Mouse (Mus musculus): Measurements from ENCODE around the gene Krt6a. TPM values are rescaled to one million over a fixed set of nuclear protein-coding genes. Genes with fewer than 3 reads are reported as not detected.
"Not testable (repeated sequence)": the region's sequence is repeated elsewhere in the genome, so short reads cannot be mapped to it uniquely, and the experiment has no call there.

Gene Krt6a
- polyA plus RNA-seq, 2 experiments = 0.01 TPM; not detected in 1

DNA sequence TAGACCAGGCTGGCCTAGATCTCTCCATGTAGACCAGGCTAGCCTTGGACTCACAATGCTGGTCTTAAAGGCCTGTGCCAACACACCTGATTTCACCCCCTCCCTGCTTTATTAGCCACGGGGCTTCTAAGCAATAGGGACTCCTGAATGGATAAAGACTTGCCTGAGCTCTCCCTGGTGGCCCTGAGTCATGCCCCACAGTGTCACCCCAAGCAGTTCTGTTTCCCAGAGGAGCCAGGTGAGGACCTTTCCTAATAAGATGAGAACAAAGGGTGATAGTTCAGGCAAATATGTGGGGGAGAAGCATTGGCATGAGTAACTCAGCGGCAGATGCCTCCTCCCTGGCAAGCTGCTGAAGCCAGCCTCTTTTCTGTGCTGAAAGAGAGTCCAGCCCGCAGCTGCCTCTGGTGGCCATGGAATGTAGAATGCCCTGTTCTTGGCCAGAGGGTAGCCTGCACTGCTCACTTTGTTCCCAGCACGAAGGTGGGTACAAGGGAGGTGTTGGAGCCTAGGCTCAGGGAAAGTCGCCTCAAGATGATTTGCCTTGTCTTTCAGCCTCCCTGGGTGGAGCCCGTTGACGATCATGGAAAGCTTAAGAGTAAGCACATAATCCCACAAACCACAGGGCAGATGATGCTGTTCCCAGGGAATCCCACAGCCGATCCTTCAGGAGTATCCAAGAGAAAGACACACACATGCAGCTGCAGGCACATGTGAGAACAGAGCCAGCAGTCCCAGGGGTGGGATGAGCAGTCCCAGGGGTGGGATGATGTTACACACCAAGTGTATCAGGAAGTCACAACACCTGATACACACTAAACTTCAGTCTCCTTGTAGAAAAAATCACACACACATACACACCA lies 3.5 kb upstream of the Krt6a start:
- Histone ChIP-seq H3K4me2 (ENCODE audit: low read depth) (no peak overlapping the region), H3K27me3 (ENCODE audit: control insufficient read depth, insufficient read depth, low read length) (no peaks in the 10 kb centered on the region), H3K9me3 (ENCODE audit: control insufficient read depth, low read length) (no peaks in the 10 kb centered on the region), H3K4me3 (ENCODE audit: insufficient read depth in 1 of 2, low read depth in 2 of 2, low read length in 2 of 2) (no peak overlapping the region), H3K27ac (no peak overlapping the region), H3K4me1 (replicated peaks; ENCODE audit: control insufficient read depth in 2 of 2, insufficient read depth in 2 of 2, low read length in 1 of 2) (no peaks in the 10 kb centered on the region), H3K36me3 (replicated peaks; ENCODE audit: control insufficient read depth, insufficient read depth, low read depth) (no peaks in the 10 kb centered on the region), H3K9ac (replicated peaks) (no peak overlapping the region)
- ATAC-seq (ENCODE audit: insufficient read depth) = no peak
- DNase-seq (ENCODE audit: low read depth in 3 of 3, low spot score in 3 of 3) = no peak
- 53% methylated on average over 8 of the region's 8 CpGs for WGBS (ENCODE audit: insufficient replicate concordance)
- TF ChIP-seq EP300 (IDR thresholded peaks at IDR 0.05; ENCODE audit: low read depth) = no peak
- TF ChIP-seq CTCF (IDR thresholded peaks at IDR 0.05; ENCODE audit: low read depth) = no peak

GRCm38 (mm10) chr15:101690460-101690859 lies 3.6 kb downstream of the Krt6a start:
- H3K4me2 ChIP-seq (ENCODE audit: low read depth); DNase-seq (ENCODE audit: low read depth in 3 of 3, low spot score in 3 of 3); H3K9ac ChIP-seq (replicated peaks); H3K4me1 ChIP-seq (replicated peaks; ENCODE audit: control insufficient read depth in 2 of 2, insufficient read depth in 2 of 2, low read length in 1 of 2); H3K27ac ChIP-seq; ATAC-seq (ENCODE audit: insufficient read depth); H3K4me3 ChIP-seq (ENCODE audit: insufficient read depth in 1 of 2, low read depth in 2 of 2, low read length in 2 of 2); H3K9me3 ChIP-seq (ENCODE audit: control insufficient read depth, low read length); H3K27me3 ChIP-seq (ENCODE audit: control insufficient read depth, insufficient read depth, low read length); H3K36me3 ChIP-seq (replicated peaks; ENCODE audit: control insufficient read depth, insufficient read depth, low read depth): not testable (repeated sequence)
- WGBS (ENCODE audit: insufficient replicate concordance) = 68% methylated on average over 5 of the region's 5 CpGs

DNA sequence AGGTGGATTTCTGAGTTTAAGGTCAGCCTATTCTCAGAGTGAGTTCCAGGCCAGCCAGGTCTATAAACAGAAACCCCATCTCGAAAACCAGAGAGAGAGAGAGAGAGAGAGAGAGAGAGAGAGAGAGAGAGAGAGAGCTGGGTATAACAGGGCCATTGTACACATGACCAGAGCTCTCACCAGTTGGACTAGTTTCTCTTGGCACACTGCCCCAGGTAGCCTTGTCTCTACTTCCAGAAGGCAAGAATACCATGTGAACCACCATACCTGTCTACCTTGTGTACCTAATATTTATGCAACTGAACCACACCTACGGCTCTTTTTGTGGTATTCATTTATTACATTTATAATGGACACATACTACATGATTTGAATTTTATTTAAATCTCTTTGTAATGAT lies 5.9 kb downstream of the Krt6a start:
- no peak overlapping the region for H3K9ac ChIP-seq (replicated peaks)
- no peaks in the 10 kb centered on the region for H3K36me3 ChIP-seq (replicated peaks; ENCODE audit: control insufficient read depth, insufficient read depth, low read depth)
- ATAC-seq (ENCODE audit: insufficient read depth) (no peak), DNase-seq (ENCODE audit: low read depth in 3 of 3, low spot score in 3 of 3) (no peak)
- no peak overlapping the region for H3K27ac ChIP-seq
- H3K4me1 ChIP-seq (replicated peaks; ENCODE audit: control insufficient read depth in 2 of 2, insufficient read depth in 2 of 2, low read length in 1 of 2) = no peaks in the 10 kb centered on the region
- no peaks in the 10 kb centered on the region for H3K9me3 ChIP-seq (ENCODE audit: control insufficient read depth, low read length)
- WGBS (ENCODE audit: insufficient replicate concordance) = 41% methylated on average over 2 of the region's 2 CpGs
- TF ChIP-seq EP300 (IDR thresholded peaks at IDR 0.05; ENCODE audit: low read depth) (no peak), CTCF (IDR thresholded peaks at IDR 0.05; ENCODE audit: low read depth) (no peak)
- no peak overlapping the region for H3K4me2 ChIP-seq (ENCODE audit: low read depth)
- H3K27me3 ChIP-seq (ENCODE audit: control insufficient read depth, insufficient read depth, low read length) = no peaks in the 10 kb centered on the region
- no peak overlapping the region for H3K4me3 ChIP-seq (ENCODE audit: insufficient read depth in 1 of 2, low read depth in 2 of 2, low read length in 2 of 2)

DNA sequence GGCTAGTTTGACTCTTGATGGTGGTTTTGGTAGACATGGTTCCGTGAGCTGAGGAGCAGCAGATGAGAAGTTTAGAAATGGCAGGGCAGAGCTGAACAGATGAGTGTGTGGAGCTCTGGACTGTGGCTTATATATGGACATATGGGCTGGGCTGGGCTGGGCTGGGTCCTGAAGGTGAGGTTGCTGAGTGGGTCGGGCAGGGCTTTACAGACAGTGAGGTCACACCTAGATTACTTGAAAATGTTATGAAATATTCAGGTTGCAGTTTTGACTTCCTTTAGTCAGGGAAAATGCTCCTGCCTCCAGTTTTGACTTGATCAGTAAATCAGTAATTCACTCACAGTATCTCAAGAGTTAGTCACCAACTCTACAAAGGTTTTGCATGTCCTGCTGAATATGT lies 13.9 kb downstream of the Krt6a start, which contains the start of gene Krt6b:
Gene Krt6b, minus strand, starts transcription at position 101 of the 400 bp plus-strand sequence.
- DNase-seq (ENCODE audit: low read depth in 3 of 3, low spot score in 3 of 3) (no peak), ATAC-seq (ENCODE audit: insufficient read depth) (no peak)
- no peaks in the 10 kb centered on the region for H3K36me3 ChIP-seq (replicated peaks; ENCODE audit: control insufficient read depth, insufficient read depth, low read depth)
- no peak within 1 kb of the TSS for H3K9ac ChIP-seq (replicated peaks)
- H3K27me3 ChIP-seq (ENCODE audit: control insufficient read depth, insufficient read depth, low read length) = no peaks in the 10 kb centered on the region
- H3K4me2 ChIP-seq (ENCODE audit: low read depth) = no peak within 1 kb of the TSS
- no peaks in the 10 kb centered on the region for H3K9me3 ChIP-seq (ENCODE audit: control insufficient read depth, low read length)
- WGBS (ENCODE audit: insufficient replicate concordance) = 61% methylated on average over 2 of the region's 2 CpGs
- no peak within 1 kb of the TSS for H3K4me3 ChIP-seq (ENCODE audit: insufficient read depth in 1 of 2, low read depth in 2 of 2, low read length in 2 of 2)
- no peaks in the 10 kb centered on the region for H3K4me1 ChIP-seq (replicated peaks; ENCODE audit: control insufficient read depth in 2 of 2, insufficient read depth in 2 of 2, low read length in 1 of 2)
- TF ChIP-seq CTCF (IDR thresholded peaks at IDR 0.05; ENCODE audit: low read depth) = no peak
- TF ChIP-seq EP300 (IDR thresholded peaks at IDR 0.05; ENCODE audit: low read depth) = no peak
- no peak within 1 kb of the TSS for H3K27ac ChIP-seq

DNA sequence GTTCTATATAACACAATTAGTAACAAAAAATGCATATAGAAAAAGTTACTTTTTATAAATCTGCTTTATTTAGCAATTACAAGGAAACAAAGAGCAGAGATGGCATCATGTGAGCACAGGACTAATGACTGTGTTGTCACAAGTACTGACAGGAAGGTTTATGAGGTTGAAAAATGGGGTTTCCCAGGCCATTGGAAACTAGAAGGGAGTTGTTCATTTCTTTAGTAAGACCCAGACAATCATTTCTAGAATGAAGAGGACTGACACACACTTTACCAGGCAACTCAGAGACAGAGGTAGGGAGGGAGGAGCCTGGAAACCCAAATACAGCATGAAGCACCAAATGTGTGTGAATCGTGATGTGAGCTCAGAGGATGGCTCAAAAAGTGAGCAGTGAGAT lies 18.1 kb downstream of the Krt6a start:
- Histone ChIP-seq H3K4me2 (ENCODE audit: low read depth) (no peak overlapping the region), H3K9me3 (ENCODE audit: control insufficient read depth, low read length) (no peaks in the 10 kb centered on the region), H3K36me3 (replicated peaks; ENCODE audit: control insufficient read depth, insufficient read depth, low read depth) (no peaks in the 10 kb centered on the region), H3K27me3 (ENCODE audit: control insufficient read depth, insufficient read depth, low read length) (no peaks in the 10 kb centered on the region), H3K4me3 (ENCODE audit: insufficient read depth in 1 of 2, low read depth in 2 of 2, low read length in 2 of 2) (no peak overlapping the region), H3K27ac (no peak overlapping the region), H3K9ac (replicated peaks) (no peak overlapping the region), H3K4me1 (replicated peaks; ENCODE audit: control insufficient read depth in 2 of 2, insufficient read depth in 2 of 2, low read length in 1 of 2) (no peaks in the 10 kb centered on the region)
- ATAC-seq (ENCODE audit: insufficient read depth) (no peak), DNase-seq (ENCODE audit: low read depth in 3 of 3, low spot score in 3 of 3) (no peak)
- no peak for TF ChIP-seq CTCF (IDR thresholded peaks at IDR 0.05; ENCODE audit: low read depth)
- TF ChIP-seq EP300 (IDR thresholded peaks at IDR 0.05; ENCODE audit: low read depth) = no peak
- 35% methylated on average over 1 of the region's 1 CpGs for WGBS (ENCODE audit: insufficient replicate concordance)
